Mouse (Mus musculus) liver, adult 2 months (tissue): ENCODE measurements around the gene Zfp704.

Experiments used
- CTCF ChIP-seq: fragments of 200-500 bp; IDR thresholded peaks from 2 replicates; pipeline ENCODE4 v1.5.1; 2011; ENCODE audit warnings: low read depth, low read length, control low read depth
- POLR2A ChIP-seq: fragments of 200-500 bp; IDR thresholded peaks from 2 replicates; pipeline ENCODE4 v1.6.1; 2011; ENCODE audit warnings: low read length, control low read depth; ENCODE audit not compliant: insufficient read depth; ENCODE audit errors: extremely low read depth

GRCm38 (mm10) chr3:9466287-9466686 is 143.6 kb downstream of the Zfp704 start:
- peak; percentile 65 for TF ChIP-seq CTCF
- TF ChIP-seq POLR2A = no peak
